Mouse (Mus musculus) cortical plate, adult 2 months (tissue): ENCODE data around the gene Sos2.

Source experiments
- CTCF ChIP-seq: fragments of 200-500 bp; IDR thresholded peaks from 2 replicates; pipeline ENCODE4 v1.5.1; 2011; ENCODE audit warnings: mild to moderate bottlenecking, control low read depth, low read length; ENCODE audit not compliant: insufficient read depth; ENCODE audit errors: extremely low read depth
- POLR2A ChIP-seq: fragments of 200-500 bp; IDR thresholded peaks from 2 replicates; pipeline ENCODE4 v1.6.1; 2011; ENCODE audit warnings: mild to moderate bottlenecking, low read length, control low read depth; ENCODE audit not compliant: insufficient read depth; ENCODE audit errors: extremely low read depth

DNA sequence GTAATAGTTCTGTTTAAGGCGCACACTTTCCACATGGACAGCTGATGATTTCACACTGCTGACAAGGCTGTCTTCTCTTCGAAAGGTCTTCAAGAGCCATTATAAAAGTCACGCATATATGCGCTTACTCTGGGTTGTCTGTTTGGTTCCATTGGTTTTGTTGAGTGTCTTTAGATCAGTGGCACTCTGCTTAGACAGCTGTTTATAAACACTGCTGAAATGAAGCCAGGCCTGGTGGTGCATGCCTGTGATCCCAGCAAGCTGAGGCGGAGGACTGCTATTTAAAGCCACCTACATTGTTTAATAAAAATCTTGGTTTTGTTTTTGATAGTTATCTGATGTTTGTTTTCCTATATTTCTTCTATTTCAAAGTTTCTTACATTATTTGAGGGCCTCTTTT, 14.9 kb downstream of the Sos2 start:
- TF ChIP-seq CTCF (no peak), POLR2A (no peak)
